Mouse (Mus musculus) thymus, adult 2 months (tissue): ENCODE measurements at regions not wholly inside any gene's neighbourhood (a gene's known extent, or its start where the extent isn't known, plus 50 kb on each side); places are given as distances from the start of the nearest gene placed in this dataset.

Experiments used
- CTCF ChIP-seq: fragments of 200-500 bp; IDR thresholded peaks from 2 replicates; pipeline ENCODE4 v1.5.1; 2012; ENCODE audit warnings: mild to moderate bottlenecking, control low read depth, low read length, moderate library complexity, borderline replicate concordance; ENCODE audit not compliant: control insufficient read depth, poor library complexity, insufficient read depth; ENCODE audit errors: extremely low read depth
- POLR2A ChIP-seq: fragments of 200-500 bp; IDR thresholded peaks from 2 replicates; pipeline ENCODE4 v1.6.1; 2012; ENCODE audit warnings: mild to moderate bottlenecking, low read length, control low read depth, moderate library complexity; ENCODE audit not compliant: control insufficient read depth, poor library complexity, insufficient read depth; ENCODE audit errors: extremely low read depth

- TF ChIP-seq POLR2A: no peak
- no peak for TF ChIP-seq CTCF
Observed at GRCm38 (mm10) chr9:116450829-116451228, 275.7 kb upstream of the Tgfbr2 start.
